Mouse (Mus musculus) midbrain, embryonic 13.5 days (tissue): ENCODE measurements at regions not wholly inside any gene's neighbourhood (a gene's known extent, or its start where the extent isn't known, plus 50 kb on each side); places are given as distances from the start of the nearest gene placed in this dataset.
"Not testable (repeated sequence)": the region's sequence is repeated elsewhere in the genome, so short reads cannot be mapped to it uniquely, and the experiment has no call there.

ENCODE experiments used
- ATAC-seq: fragments of 200-750 bp; cut with Nextera tagmentation; 2 replicates; pipeline ENCODE4 v1.8.0; 2017; ENCODE audit warnings: mild to moderate bottlenecking, moderate TSS enrichment, moderate library complexity
- H3K27ac ChIP-seq: fragments of 300-500 bp; sonication (generic); 2 replicates; pipeline ENCODE4 v1.5.1; 2015; ENCODE audit warnings: inconsistent platforms, mild to moderate bottlenecking, moderate library complexity
- H3K27me3 ChIP-seq: fragments of 300-500 bp; sonication (generic); 2 replicates; pipeline ENCODE4 v1.6.1; 2015; ENCODE audit warnings: mild to moderate bottlenecking, inconsistent platforms
- H3K36me3 ChIP-seq: fragments of 300-500 bp; sonication (generic); 2 replicates; pipeline ENCODE4 v1.6.1; 2015; ENCODE audit warnings: mild to moderate bottlenecking, inconsistent platforms
- H3K4me1 ChIP-seq: fragments of 300-500 bp; sonication (generic); replicated peaks from 2 replicates; pipeline ENCODE4 v1.6.1; 2015; ENCODE audit warnings: inconsistent platforms
- H3K4me2 ChIP-seq: fragments of 300-500 bp; sonication (generic); replicated peaks from 2 replicates; pipeline ENCODE4 v1.6.1; 2015; ENCODE audit warnings: moderate library complexity, mild to moderate bottlenecking, inconsistent platforms
- H3K4me3 ChIP-seq: fragments of 300-500 bp; sonication (generic); replicated peaks from 2 replicates; pipeline ENCODE4 v1.5.1; 2015; ENCODE audit warnings: mild to moderate bottlenecking, inconsistent platforms
- H3K9ac ChIP-seq: fragments of 300-500 bp; sonication (generic); replicated peaks from 2 replicates; pipeline ENCODE4 v1.6.1; 2015; ENCODE audit warnings: mild to moderate bottlenecking, inconsistent platforms
- H3K9me3 ChIP-seq: fragments of 300-500 bp; sonication (generic); 2 replicates; pipeline ENCODE4 v1.6.1; 2016; ENCODE audit warnings: mild to moderate bottlenecking, inconsistent platforms
- WGBS: fragments of 180-500 bp; shearing (Covaris S2); methylation state at CpG from one replicate; pipeline ENCODE4 v1.1.7; 2015; 5-methylcytosine and 5-hydroxymethylcytosine counted together

DNA sequence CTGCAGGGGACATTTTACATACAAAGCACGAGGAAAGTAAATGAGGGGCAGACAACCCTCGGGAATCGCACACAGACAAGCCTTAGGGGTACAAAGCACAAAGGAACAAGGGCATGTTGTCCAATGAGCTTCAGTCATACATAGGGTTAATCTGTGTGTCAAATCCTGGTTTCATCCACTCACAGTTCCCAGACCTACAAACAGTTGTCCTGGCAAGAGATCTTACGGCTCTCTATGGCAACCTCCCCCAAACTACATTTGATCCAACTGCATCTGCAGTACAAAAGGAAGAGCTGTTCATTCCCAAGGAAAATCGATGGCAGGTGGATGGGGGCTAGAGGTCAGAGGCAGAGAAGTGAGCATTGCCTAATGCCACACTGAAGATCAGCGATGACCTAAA is 413.9 kb downstream of the Med10 start:
- Histone ChIP-seq H3K9me3 (no peaks in the 10 kb centered on the region), H3K4me3 (no peak overlapping the region), H3K27me3 (no peaks in the 10 kb centered on the region), H3K4me1 (peaks cover 27% of the 10 kb centered on the region), H3K4me2 (no peak overlapping the region), H3K9ac (no peak overlapping the region), H3K27ac (no peak overlapping the region), H3K36me3 (no peaks in the 10 kb centered on the region)
- WGBS: 43% methylated on average over 6 of the region's 6 CpGs
- peak; percentile 54 for ATAC-seq

- Histone ChIP-seq H3K4me2 (peak overlapping the region; percentile 11; the same call in 1 of the 2 replicates), H3K27me3 (no peaks in the 10 kb centered on the region), H3K4me1 (peaks cover 27% of the 10 kb centered on the region), H3K9me3 (no peaks in the 10 kb centered on the region), H3K27ac (no peak overlapping the region; the same call in 1 of the 2 replicates), H3K36me3 (no peaks in the 10 kb centered on the region), H3K9ac (no peak overlapping the region), H3K4me3 (no peak overlapping the region)
- ATAC-seq: no peak; the same call in 1 of the 2 replicates
- 49% methylated on average over 15 of the region's 15 CpGs for WGBS
Observed at GRCm38 (mm10) chr13:70217429-70218133, 415.4 kb downstream of the Med10 start.

DNA sequence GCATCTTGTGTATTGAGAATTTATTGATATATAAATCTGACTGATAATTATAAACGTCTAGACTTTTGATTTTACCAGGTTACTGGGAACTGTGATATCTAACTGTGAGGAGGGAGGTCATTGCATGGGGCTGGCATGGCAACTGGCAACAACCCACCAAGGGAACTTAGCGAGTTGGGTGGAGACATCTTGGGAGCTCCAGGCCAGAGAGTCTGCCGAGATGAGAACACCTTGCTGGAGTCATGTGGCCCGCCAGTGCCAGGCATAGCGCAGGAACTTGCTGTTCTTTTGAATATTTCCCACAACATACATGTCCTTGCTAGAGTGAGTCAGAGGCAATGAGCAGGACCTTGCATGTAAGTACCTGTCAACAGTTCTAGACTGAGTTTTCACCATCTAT is 413.9 kb downstream of the Ice1 start:
- no peaks in the 10 kb centered on the region for H3K4me1 ChIP-seq
- H3K4me3 ChIP-seq: no peak overlapping the region
- no peaks in the 10 kb centered on the region for H3K9me3 ChIP-seq
- H3K27ac ChIP-seq: no peak overlapping the region
- no peak overlapping the region for H3K9ac ChIP-seq
- no peak overlapping the region for H3K4me2 ChIP-seq
- H3K36me3 ChIP-seq: no peaks in the 10 kb centered on the region
- 92% methylated on average over 5 of the region's 5 CpGs for WGBS
- ATAC-seq: no peak
- H3K27me3 ChIP-seq: no peaks in the 10 kb centered on the region

GRCm38 (mm10) chr13:70227167-70227566 is 410.3 kb downstream of the Ice1 start:
- Histone ChIP-seq H3K9ac (no peak overlapping the region), H3K4me1 (no peaks in the 10 kb centered on the region), H3K27me3 (no peaks in the 10 kb centered on the region), H3K36me3 (no peaks in the 10 kb centered on the region), H3K4me3 (no peak overlapping the region), H3K27ac (no peak overlapping the region), H3K9me3 (no peaks in the 10 kb centered on the region), H3K4me2 (no peak overlapping the region)
- no peak for ATAC-seq
- WGBS: 69% methylated on average over 6 of the region's 6 CpGs

- peaks cover 4% of the 10 kb centered on the region for H3K4me1 ChIP-seq
- H3K9me3 ChIP-seq: no peaks in the 10 kb centered on the region
- no peaks in the 10 kb centered on the region for H3K36me3 ChIP-seq
- H3K27ac ChIP-seq: no peak overlapping the region
- peak overlapping the region; percentile 33; the same call in 1 of the 2 replicates for H3K4me2 ChIP-seq
- WGBS: 29% methylated on average over 22 of the region's 22 CpGs
- no peak overlapping the region for H3K4me3 ChIP-seq
- no peak overlapping the region for H3K9ac ChIP-seq
- ATAC-seq: peak; percentile 95
- no peaks in the 10 kb centered on the region for H3K27me3 ChIP-seq
Observed at GRCm38 (mm10) chr13:70233896-70234799, 403.3 kb downstream of the Ice1 start.

GRCm38 (mm10) chr13:70243598-70244157 is 393.8 kb downstream of the Ice1 start:
- ATAC-seq: peak; percentile 50; the same call in 1 of the 2 replicates
- WGBS: 76% methylated on average over 4 of the region's 4 CpGs
- H3K27ac ChIP-seq: no peak overlapping the region
- H3K36me3 ChIP-seq: no peaks in the 10 kb centered on the region
- H3K9ac ChIP-seq: no peak overlapping the region
- H3K4me3 ChIP-seq: no peak overlapping the region
- no peaks in the 10 kb centered on the region for H3K27me3 ChIP-seq
- no peak overlapping the region for H3K4me2 ChIP-seq
- 0 out of 2 replicates have a peak, but pooled peaks cover 3% of the 10 kb centered on the region for H3K4me1 ChIP-seq
- H3K9me3 ChIP-seq: no peaks in the 10 kb centered on the region

DNA sequence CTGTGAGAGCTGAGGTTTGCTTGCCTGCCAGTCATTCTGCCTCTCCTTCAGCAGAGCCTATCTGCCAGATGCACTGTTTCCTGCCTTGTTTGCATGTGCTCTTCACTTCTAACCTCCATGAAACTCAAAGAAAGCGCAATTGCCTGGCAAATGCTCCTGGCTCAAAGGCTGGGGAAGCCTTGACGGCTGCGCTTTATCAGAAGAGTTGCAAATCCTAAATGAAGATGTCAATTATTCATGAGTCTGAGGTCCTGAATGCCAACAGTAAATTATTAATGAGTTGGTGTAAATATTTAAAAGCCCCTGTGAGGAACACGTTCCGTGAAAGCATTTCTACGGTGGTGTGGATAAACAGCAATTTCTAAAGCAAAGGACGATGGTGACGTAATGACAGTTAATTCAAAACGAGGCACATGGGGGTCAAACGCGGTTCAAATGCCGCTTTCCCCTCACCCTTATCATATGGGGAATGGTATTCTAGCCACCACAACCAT is 377.4 kb downstream of the Ice1 start:
- Histone ChIP-seq H3K9ac (no peak overlapping the region), H3K27ac (no peak overlapping the region), H3K27me3 (no peaks in the 10 kb centered on the region), H3K4me1 (0 out of 2 replicates have a peak, but pooled peaks cover 9% of the 10 kb centered on the region), H3K4me2 (peak overlapping the region; percentile 4; the same call in 1 of the 2 replicates), H3K9me3 (no peaks in the 10 kb centered on the region), H3K36me3 (no peaks in the 10 kb centered on the region), H3K4me3 (no peak overlapping the region)
- WGBS: 33% methylated on average over 12 of the region's 12 CpGs
- ATAC-seq: peak; percentile 65

- Histone ChIP-seq H3K9ac (no peak overlapping the region), H3K9me3 (no peaks in the 10 kb centered on the region), H3K27ac (no peak overlapping the region), H3K36me3 (no peaks in the 10 kb centered on the region), H3K4me3 (no peak overlapping the region), H3K27me3 (no peaks in the 10 kb centered on the region), H3K4me1 (0 out of 2 replicates have a peak, but pooled peaks cover 9% of the 10 kb centered on the region), H3K4me2 (no peak overlapping the region)
- 89% methylated on average over 3 of the region's 3 CpGs for WGBS
- no peak for ATAC-seq
Observed at GRCm38 (mm10) chr13:70263654-70264053, 373.8 kb downstream of the Ice1 start.

DNA sequence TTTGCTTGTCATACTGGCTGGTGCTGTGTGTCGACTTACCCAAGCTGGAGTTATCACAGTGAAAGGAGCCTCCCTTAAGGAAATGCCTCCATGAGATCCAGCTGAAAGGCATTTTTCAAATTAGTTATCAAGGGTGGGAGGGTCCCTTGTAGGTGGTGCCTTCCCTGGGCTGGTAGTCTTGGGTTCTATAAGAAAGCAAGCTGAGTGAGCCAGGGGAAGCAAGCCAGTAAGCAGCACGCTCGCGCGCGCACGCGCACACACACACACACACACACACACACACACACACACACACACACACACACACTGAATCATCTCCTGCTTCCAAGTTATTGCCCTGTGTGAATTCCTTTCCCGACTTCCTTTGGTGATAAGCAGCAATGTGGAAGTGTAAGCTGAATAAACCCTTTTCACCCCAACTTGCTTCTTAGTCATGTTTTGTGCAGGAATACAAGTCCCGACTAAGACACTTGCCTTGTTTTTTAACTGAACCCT is 360.5 kb downstream of the Ice1 start:
- not testable (repeated sequence) for H3K27me3 ChIP-seq, H3K9ac ChIP-seq, H3K4me2 ChIP-seq, ATAC-seq, H3K36me3 ChIP-seq, H3K4me3 ChIP-seq, H3K27ac ChIP-seq, H3K9me3 ChIP-seq, H3K4me1 ChIP-seq
- 90% methylated on average over 10 of the region's 10 CpGs for WGBS

DNA sequence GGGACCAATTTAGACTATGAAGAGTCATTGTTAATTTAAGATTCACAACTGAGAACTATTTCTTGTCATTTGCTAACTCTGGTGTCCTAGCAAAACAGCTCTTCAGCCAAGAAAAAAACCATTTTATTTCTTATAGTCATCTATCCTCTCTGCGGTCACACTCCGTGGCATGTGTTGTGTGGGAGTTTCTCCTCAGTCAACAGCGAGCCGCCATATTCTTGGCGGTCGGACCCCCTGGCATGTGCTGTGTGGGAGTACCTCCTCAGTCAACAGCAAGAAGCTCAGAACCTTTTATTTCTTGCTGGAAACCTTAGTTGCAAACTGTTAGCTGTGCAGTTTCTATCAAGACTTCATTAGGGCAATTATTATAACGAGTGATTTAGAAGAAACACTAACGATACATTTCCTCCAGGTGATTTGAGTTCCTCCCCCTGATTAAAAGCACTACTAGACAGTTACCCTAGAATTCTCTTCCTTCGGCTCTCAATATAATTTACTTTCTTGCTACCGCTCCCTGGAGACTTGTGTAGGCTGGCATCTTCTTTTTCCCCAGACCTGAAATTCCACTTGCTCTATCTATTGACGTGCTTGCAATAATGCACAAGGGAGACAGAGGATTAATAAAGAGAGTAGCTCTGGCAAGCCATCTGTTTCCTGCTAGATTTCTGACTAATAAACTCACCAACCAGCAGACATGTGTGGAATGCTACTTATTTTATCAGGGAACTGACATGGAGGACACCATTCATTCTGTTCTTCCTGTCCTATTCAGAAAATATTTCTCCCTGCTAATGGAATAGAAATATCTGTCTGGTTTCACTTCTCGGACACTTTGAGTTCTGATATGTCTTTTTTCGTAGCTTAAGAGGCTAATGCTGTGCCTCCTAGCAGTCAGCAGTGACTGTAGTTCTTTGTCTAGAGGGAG is 359.5 kb downstream of the Ice1 start:
- Histone ChIP-seq H3K4me1 (peaks cover 16% of the 10 kb centered on the region), H3K4me3 (no peak overlapping the region), H3K9ac (no peak overlapping the region), H3K27me3 (no peaks in the 10 kb centered on the region), H3K4me2 (no peak overlapping the region), H3K27ac (0 out of 2 replicates have a peak overlapping the region, but pooled peaks have one; percentile 14), H3K36me3 (no peaks in the 10 kb centered on the region), H3K9me3 (no peaks in the 10 kb centered on the region)
- ATAC-seq: no peak
- 82% methylated on average over 13 of the region's 13 CpGs for WGBS
